Mouse (Mus musculus) midbrain, embryonic 16.5 days (tissue): ENCODE results near the gene Rtn4rl2. TPM values are rescaled to one million over a fixed set of nuclear protein-coding genes. Genes with fewer than 3 reads are reported as not detected.
"Not testable (repeated sequence)": the region's sequence is repeated elsewhere in the genome, so short reads cannot be mapped to it uniquely, and the experiment has no call there.

Experiments used
- ATAC-seq: fragments of 200-750 bp; cut with Nextera tagmentation; 2 replicates; pipeline ENCODE4 v1.8.0; 2017; ENCODE audit warnings: moderate TSS enrichment
- H3K27ac ChIP-seq: fragments of 300-500 bp; sonication (generic); 2 replicates; pipeline ENCODE4 v1.5.1; 2014; ENCODE audit warnings: mild to moderate bottlenecking, low read length, mixed read lengths
- H3K27me3 ChIP-seq: fragments of 300-500 bp; sonication (generic); 2 replicates; pipeline ENCODE4 v1.6.1; 2014; ENCODE audit warnings: low read depth, low read length, mixed read lengths; ENCODE audit not compliant: control insufficient read depth, insufficient read depth
- H3K36me3 ChIP-seq: fragments of 300-500 bp; sonication (generic); 2 replicates; pipeline ENCODE4 v1.6.1; 2014; ENCODE audit warnings: mild to moderate bottlenecking, low read length, moderate library complexity, mixed read lengths; ENCODE audit not compliant: control insufficient read depth, insufficient read depth
- H3K4me1 ChIP-seq: fragments of 300-500 bp; sonication (generic); 2 replicates; pipeline ENCODE4 v1.6.1; 2014; ENCODE audit warnings: mild to moderate bottlenecking, low read length, mixed read lengths; ENCODE audit not compliant: control insufficient read depth, insufficient read depth
- H3K4me2 ChIP-seq: fragments of 300-500 bp; sonication (generic); 2 replicates; pipeline ENCODE4 v1.6.1; 2014; ENCODE audit warnings: mild to moderate bottlenecking, low read length, mixed read lengths
- H3K4me3 ChIP-seq: fragments of 300-500 bp; sonication (generic); 2 replicates; pipeline ENCODE4 v1.5.1; 2014; ENCODE audit warnings: low read depth, mild to moderate bottlenecking, low read length, moderate library complexity, mixed read lengths
- H3K9ac ChIP-seq: fragments of 300-500 bp; sonication (generic); 2 replicates; pipeline ENCODE4 v1.6.1; 2014; ENCODE audit warnings: low read depth, low read length, mixed read lengths
- H3K9me3 ChIP-seq: fragments of 300-500 bp; sonication (generic); replicated peaks from 2 replicates; pipeline ENCODE4 v1.6.1; 2014; ENCODE audit warnings: mild to moderate bottlenecking, low read length, mixed read lengths; ENCODE audit not compliant: control insufficient read depth, poor library complexity, severe bottlenecking
- WGBS: fragments of 180-500 bp; shearing (Covaris S2); extraction: QIAGEN DNeasy Blood & Tissue Kit; methylation state at CpG from one replicate; pipeline ENCODE4 v1.1.7; 2014; 5-methylcytosine and 5-hydroxymethylcytosine counted together
- polyA plus RNA-seq: library from polyadenylated mRNA; unstranded; fragments of >200 nt; fragmentation: Nextera tagmentation; extraction: Ambion mirVana; gene quantifications from 2 replicates; pipeline ENCODE4 v1.2.1, GENCODE M21; 2015

Rtn4rl2 gene
- polyA plus RNA-seq, 1 experiment from 2014 or later = 3.9 TPM

DNA sequence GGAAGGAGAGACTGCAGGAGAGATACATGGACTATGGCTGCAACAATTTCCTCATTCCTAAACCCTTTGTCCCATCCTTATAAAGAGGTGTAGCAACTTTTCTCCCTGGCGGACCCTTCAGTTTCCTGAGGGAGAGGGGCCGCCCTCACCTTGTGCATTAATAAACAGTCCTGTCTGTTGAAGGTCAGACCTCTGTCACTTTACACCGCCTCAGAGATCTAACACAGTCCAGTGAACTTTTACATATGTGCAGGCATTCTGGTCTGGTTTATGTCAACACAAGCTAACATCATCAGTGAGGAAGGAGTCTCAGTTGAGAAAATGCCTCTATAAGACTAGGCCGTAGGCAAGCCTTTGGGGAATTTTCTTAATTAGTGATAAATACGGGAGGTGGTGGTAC is 27.4 kb upstream of the Rtn4rl2 start:
- no peak overlapping the region for H3K9ac ChIP-seq
- no peaks in the 10 kb centered on the region for H3K27me3 ChIP-seq
- H3K4me3 ChIP-seq = no peak overlapping the region
- H3K9me3 ChIP-seq = no peaks in the 10 kb centered on the region
- no peak overlapping the region for H3K27ac ChIP-seq
- H3K4me1 ChIP-seq = no peaks in the 10 kb centered on the region
- H3K36me3 ChIP-seq = no peaks in the 10 kb centered on the region
- no peak overlapping the region for H3K4me2 ChIP-seq
- ATAC-seq = no peak
- WGBS = 92% methylated on average over 5 of the region's 5 CpGs

DNA sequence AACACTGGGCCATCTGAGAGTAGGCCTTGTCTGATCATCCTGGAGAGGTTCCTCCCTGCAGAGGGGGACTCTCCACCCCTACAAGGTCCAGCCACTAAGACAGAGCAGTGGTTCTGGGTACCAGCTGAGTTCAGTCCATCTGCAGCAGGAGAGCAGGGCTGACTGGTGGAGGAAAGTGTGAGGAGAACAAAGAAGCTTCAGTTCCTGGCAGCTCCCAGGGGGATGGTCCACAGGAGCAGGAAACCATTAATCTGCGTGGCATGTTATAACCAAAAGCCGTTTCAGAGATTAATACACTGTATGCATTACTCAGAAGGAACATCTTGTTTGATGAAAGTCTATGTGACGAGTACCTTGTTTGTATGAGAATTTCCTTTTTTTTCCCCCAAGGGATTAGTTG is 26.2 kb upstream of the Rtn4rl2 start:
- H3K9ac ChIP-seq = no peak overlapping the region

DNA sequence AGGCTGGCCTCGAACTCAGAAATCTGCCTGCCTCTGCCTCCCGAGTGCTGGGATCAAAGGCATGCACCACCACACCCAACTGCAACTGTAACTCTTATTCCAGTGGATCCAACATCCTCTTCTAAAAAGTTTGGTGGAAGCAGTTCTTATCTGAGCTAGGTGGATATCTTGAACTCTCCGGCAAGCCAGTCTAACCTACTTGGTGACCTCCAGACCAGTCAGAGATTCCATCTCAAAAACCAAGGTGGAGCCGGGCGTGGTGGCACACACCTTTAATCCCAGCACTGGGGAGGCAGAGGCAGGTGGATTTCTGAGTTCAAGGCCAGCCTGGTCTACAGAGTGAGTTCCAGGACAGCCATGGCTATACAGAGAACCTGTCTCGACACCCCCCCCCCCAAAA is 10.2 kb upstream of the Rtn4rl2 start:
- not testable (repeated sequence) for H3K36me3 ChIP-seq, H3K9me3 ChIP-seq, H3K27ac ChIP-seq, H3K4me2 ChIP-seq, H3K4me1 ChIP-seq, H3K9ac ChIP-seq, H3K27me3 ChIP-seq, ATAC-seq, H3K4me3 ChIP-seq
- 93% methylated on average over 6 of the region's 6 CpGs for WGBS

More for the DNA sequence above, 26.2 kb upstream of the Rtn4rl2 start:
- Histone ChIP-seq H3K27ac (no peak overlapping the region), H3K36me3 (no peaks in the 10 kb centered on the region), H3K9me3 (no peaks in the 10 kb centered on the region), H3K4me2 (no peak overlapping the region), H3K27me3 (no peaks in the 10 kb centered on the region), H3K4me3 (no peak overlapping the region), H3K4me1 (no peaks in the 10 kb centered on the region)
- WGBS = 55% methylated on average over 3 of the region's 3 CpGs
- ATAC-seq = no peak

DNA sequence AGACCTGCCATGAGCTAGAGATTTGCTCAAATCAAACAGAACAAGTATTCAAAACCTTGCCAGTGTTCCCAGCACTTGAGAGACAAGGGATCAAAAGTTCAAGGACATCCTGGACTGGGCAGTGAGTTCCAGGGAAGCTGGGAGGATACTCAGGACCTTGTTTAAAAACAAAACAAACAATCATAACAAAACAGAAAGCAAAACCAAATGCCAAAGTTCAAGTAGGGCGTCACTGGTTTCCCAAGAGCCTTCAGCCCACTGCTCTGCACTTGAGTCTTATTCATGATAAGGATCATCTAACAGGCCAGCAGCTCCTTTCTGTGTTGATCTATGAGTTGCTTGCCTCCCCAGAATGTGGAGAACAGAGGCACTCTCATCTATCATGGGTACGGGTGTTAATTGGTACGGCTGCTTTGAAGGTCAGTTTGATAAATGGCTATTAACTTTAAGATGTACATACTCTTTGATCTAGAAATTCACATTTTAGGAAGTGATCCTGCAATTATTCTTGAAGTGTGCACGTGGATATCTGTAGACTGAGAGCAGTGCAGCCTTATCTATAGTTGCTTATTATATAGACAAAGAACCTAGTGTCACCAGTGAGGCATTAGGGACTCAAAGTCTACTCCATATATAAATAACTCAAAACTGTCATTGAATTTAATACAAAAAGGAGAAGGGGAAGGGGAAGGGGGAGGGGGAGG is 9.1 kb upstream of the Rtn4rl2 start:
- H3K4me1 ChIP-seq = no peaks in the 10 kb centered on the region; the same call in 1 of the 2 replicates
- no peak overlapping the region for H3K4me2 ChIP-seq
- no peak overlapping the region for H3K27ac ChIP-seq
- no peak overlapping the region for H3K4me3 ChIP-seq
- H3K36me3 ChIP-seq = no peaks in the 10 kb centered on the region
- no peak for ATAC-seq
- 75% methylated on average over 4 of the region's 4 CpGs for WGBS
- H3K27me3 ChIP-seq = no peaks in the 10 kb centered on the region
- no peaks in the 10 kb centered on the region for H3K9me3 ChIP-seq
- no peak overlapping the region for H3K9ac ChIP-seq

DNA sequence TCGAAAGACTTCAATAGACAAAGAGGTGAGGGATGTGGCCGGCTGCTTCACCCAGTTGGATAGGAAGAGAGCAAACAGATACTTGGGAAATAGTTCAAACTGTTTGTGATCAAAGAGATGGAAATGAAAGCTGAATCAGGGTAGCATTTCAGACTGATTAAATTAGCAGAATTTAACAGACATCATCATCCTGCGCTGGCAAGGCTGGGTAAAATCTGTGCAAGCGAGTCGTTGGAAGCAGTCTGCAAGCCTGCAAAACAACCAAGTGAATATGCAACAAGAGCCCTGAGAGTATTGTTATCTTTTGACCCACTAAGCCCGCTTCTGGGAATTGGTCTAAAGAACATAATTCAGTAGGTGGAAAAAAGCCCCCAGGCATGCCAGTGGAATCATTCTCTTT is 6.8 kb upstream of the Rtn4rl2 start:
- Histone ChIP-seq H3K4me3 (no peak overlapping the region), H3K9ac (no peak overlapping the region), H3K27ac (0 out of 2 replicates have a peak overlapping the region, but pooled peaks have one; percentile 31), H3K4me1 (peaks cover 7% of the 10 kb centered on the region; the same call in 1 of the 2 replicates), H3K4me2 (peak overlapping the region; percentile 2; the same call in 1 of the 2 replicates), H3K9me3 (no peaks in the 10 kb centered on the region), H3K27me3 (peaks cover 8% of the 10 kb centered on the region), H3K36me3 (no peaks in the 10 kb centered on the region)
- WGBS = 31% methylated on average over 6 of the region's 6 CpGs
- ATAC-seq = no peak

DNA sequence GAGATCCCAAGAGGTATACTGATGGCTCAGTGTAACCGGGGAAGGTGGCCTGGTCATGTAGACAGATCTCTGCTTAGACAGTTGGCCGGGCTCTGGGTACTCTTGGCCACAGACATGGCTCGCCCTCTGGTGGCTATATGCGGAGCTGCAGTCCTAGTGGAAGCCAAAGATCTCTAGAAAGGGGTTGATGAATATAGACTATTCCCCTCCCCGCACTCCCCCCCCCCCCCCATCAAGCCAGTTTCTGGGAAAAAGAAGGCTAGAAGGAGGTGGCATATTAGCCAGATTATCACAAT is 3.5 kb upstream of the Rtn4rl2 start:
- Histone ChIP-seq H3K4me3 (no peak overlapping the region), H3K9ac (no peak overlapping the region), H3K27me3 (peaks cover 26% of the 10 kb centered on the region), H3K27ac (no peak overlapping the region), H3K4me2 (no peak overlapping the region), H3K36me3 (no peaks in the 10 kb centered on the region), H3K9me3 (no peaks in the 10 kb centered on the region), H3K4me1 (peaks cover 18% of the 10 kb centered on the region)
- WGBS = 2% methylated on average over 5 of the region's 5 CpGs
- ATAC-seq = no peak

DNA sequence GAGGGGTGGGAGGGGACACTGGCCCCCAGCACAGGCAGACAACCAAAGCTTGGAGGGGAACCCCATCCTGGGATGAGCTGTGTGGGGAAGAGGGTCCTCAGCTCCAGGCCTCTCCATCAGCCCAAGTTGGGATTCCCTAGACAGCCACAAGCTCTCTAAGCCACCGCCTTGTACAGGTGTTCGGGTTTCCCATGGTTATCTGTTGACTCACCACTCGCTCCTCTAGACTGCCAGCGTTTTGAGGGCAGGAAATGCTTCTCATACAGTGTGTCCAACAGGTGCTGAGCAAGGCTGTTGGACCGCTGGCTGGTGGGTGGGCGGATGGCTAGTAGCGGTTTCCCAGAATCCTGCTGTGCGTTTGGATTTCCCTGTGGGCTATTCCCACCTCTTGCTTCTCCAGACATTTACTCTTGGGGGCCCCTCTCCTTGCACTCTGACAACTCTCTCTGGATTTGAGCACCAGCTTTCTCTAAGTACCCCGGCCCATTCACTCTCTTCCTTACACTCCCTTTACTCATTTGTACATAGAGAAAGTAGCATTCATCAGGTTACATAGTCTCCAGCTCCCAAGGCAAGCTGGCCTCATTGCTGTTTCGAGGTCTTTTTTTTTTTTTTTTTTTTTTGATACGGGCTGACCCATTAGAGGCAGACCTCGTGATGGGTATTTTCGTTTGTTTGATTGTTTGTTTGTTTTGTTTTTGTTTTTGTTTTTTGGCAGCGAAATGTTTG is 3.0 kb upstream of the Rtn4rl2 start:
- Histone ChIP-seq H3K27ac (no peak overlapping the region), H3K4me1 (peaks cover 18% of the 10 kb centered on the region), H3K4me2 (peak overlapping the region; percentile 97), H3K9me3 (no peaks in the 10 kb centered on the region), H3K27me3 (peaks cover 29% of the 10 kb centered on the region), H3K9ac (peak overlapping the region; percentile 27), H3K4me3 (peak overlapping the region; percentile 31), H3K36me3 (no peaks in the 10 kb centered on the region)
- WGBS = 11% methylated on average over 14 of the region's 14 CpGs
- ATAC-seq = no peak; the same call in 1 of the 2 replicates

DNA sequence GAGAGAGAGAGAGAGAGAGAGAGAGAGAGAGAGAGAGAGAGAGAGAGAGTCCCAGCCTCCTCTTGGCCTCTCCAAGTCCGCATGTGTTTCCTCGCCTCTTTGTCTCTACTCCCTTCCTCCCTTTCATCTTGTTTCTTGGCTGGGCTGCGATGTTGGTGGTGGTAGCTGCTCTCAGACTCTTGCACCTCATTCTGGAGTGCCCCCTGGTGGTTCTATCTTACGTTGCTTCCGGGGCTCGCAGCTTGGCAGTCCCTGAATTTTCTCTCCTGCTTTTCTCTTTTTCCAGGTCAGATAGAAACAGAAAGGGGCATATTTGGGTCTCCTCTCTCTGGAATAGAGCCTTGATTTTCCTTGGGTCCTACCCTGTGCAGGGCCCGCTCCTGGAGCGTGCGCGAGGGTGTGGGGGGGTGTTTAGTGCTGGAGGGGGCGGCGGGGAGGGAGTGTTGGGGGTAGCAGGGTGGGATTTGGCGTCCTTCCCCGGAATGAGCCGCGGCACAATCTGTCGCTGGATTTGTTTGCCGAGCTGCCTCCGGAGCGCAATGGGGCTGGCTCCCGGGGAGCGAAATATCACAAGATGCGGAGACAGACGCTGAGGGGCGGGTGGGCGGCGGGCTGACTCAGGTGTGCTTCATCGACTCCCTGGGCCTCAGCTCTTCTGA is 2.3 kb upstream of the Rtn4rl2 start:
- Histone ChIP-seq H3K27me3 (peaks cover 29% of the 10 kb centered on the region), H3K9me3 (no peaks in the 10 kb centered on the region), H3K4me1 (peaks cover 18% of the 10 kb centered on the region), H3K4me2 (peak overlapping the region; percentile 97), H3K36me3 (no peaks in the 10 kb centered on the region), H3K9ac (peak overlapping the region; percentile 27), H3K27ac (no peak overlapping the region), H3K4me3 (peak overlapping the region; percentile 31)
- no peak; the same call in 1 of the 2 replicates for ATAC-seq
- WGBS = under 1% methylated on average over 28 of the region's 28 CpGs
